Mouse (Mus musculus) layer of hippocampus, adult 9-11 months (tissue): ENCODE measurements around the gene Gm49368.

Experiments
- DNase-seq: peaks from one replicate; pipeline ENCODE4 v3.0.0; 2022

The Gm49368 gene

GRCm38 (mm10) chr7:128058576-128058975 lies 3.9 kb upstream of the Gm49368 start:
- DNase-seq: no peak

GRCm38 (mm10) chr7:128059091-128059490 lies 3.4 kb upstream of the Gm49368 start:
- no peak for DNase-seq

GRCm38 (mm10) chr7:128063211-128063781 lies 813 bp downstream of the Gm49368 start:
- no peak for DNase-seq

GRCm38 (mm10) chr7:128065547-128065946 lies 3.1 kb downstream of the Gm49368 start:
- DNase-seq: peak; percentile 38

- peak; percentile 39 for DNase-seq
Measured at GRCm38 (mm10) chr7:128067847-128068246, 5.4 kb downstream of the Gm49368 start.

GRCm38 (mm10) chr7:128069844-128070243 lies 7.4 kb downstream of the Gm49368 start:
- no peak for DNase-seq

GRCm38 (mm10) chr7:128071816-128072215 lies 9.3 kb downstream of the Gm49368 start:
- DNase-seq: no peak

- DNase-seq: no peak
Measured at GRCm38 (mm10) chr7:128080012-128080411, 17.5 kb downstream of the Gm49368 start.

GRCm38 (mm10) chr7:128089141-128089540 lies 26.7 kb downstream of the Gm49368 start:
- peak; percentile 38 for DNase-seq

GRCm38 (mm10) chr7:128098135-128098534 lies 35.7 kb downstream of the Gm49368 start:
- DNase-seq: no peak

- no peak for DNase-seq
Measured at GRCm38 (mm10) chr7:128100742-128101357, 38.4 kb downstream of the Gm49368 start.

GRCm38 (mm10) chr7:128105246-128105645 lies 42.8 kb downstream of the Gm49368 start:
- peak; percentile 72 for DNase-seq

GRCm38 (mm10) chr7:128107462-128107861 lies 45.0 kb downstream of the Gm49368 start:
- no peak for DNase-seq

- no peak for DNase-seq
Measured at GRCm38 (mm10) chr7:128110314-128110713, 47.8 kb downstream of the Gm49368 start.

- no peak for DNase-seq
Measured at GRCm38 (mm10) chr7:128112131-128112530, 49.6 kb downstream of the Gm49368 start.

GRCm38 (mm10) chr7:128114371-128115105 lies 52.1 kb downstream of the Gm49368 start:
- no peak for DNase-seq

GRCm38 (mm10) chr7:128115211-128115958 lies 52.9 kb downstream of the Gm49368 start:
- no peak for DNase-seq

GRCm38 (mm10) chr7:128116396-128116795 lies 53.9 kb downstream of the Gm49368 start:
- no peak for DNase-seq

GRCm38 (mm10) chr7:128119726-128120490 lies 57.4 kb downstream of the Gm49368 start:
- DNase-seq: no peak

GRCm38 (mm10) chr7:128128741-128129720 lies 66.5 kb downstream of the Gm49368 start, which contains the start of gene Itgax:
Itgax (plus strand) TSS chr7:128129547.
- no peak for DNase-seq

- no peak for DNase-seq
Measured at GRCm38 (mm10) chr7:128132148-128132547, 69.7 kb downstream of the Gm49368 start.
